Mouse (Mus musculus) T-cell, adult 2 months (primary cell): ENCODE results near the gene Nop53.
A peak's percentile ranks its signal among the peaks of the same experiment; 100 is the strongest.

Source experiments
- DNase-seq: peaks from one replicate; pipeline ENCODE4 v3.0.0; 2022; ENCODE audit warnings: low spot score

Nop53 gene

GRCm38 (mm10) chr7:15945721-15946536 lies at the start of gene Nop53:
Gene Nop53, minus strand, starts transcription at chr7:15946074.
- peak; percentile 94 for DNase-seq

GRCm38 (mm10) chr7:15993789-15994188 lies 47.9 kb upstream of the Nop53 start:
- DNase-seq, result no peak

GRCm38 (mm10) chr7:15993152-15993551 lies 47.3 kb upstream of the Nop53 start:
- no peak for DNase-seq

- DNase-seq, result no peak
Observed at GRCm38 (mm10) chr7:15991764-15992163, 45.9 kb upstream of the Nop53 start.

GRCm38 (mm10) chr7:15987661-15988356 lies 41.9 kb upstream of the Nop53 start:
- DNase-seq, result no peak

DNA sequence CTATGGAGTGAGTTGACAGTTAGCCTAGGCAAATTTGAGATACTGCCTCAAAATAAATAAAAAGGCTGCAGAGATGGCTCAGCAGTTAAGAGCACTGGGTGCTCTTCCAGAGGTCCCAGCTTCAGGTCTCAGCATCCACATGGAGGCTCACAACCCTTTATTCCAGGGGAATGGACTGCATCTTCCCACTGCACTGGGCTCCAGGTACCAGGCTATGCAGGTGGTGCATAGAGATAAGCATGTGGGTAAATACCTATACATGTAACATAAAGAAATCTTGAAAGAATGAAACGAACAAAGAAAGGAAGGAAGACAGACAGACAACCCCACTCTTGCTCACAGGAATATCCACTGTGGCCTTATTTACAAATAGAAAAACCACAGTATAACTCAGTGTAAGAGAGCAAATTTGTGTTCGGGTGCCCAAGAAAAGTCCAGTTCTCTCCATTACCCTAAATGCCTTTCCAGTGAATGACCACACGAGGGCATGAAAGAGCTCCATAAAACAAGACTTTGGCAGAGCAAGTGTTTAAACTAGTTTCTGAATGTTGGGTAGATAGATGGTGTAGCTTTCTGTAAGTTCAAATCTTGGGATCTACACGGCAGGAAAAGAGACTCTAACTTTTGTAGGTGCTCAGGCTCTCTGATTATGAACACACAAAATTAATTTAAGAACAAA lies 37.0 kb upstream of the Nop53 start:
- DNase-seq, result peak; percentile 55

DNA sequence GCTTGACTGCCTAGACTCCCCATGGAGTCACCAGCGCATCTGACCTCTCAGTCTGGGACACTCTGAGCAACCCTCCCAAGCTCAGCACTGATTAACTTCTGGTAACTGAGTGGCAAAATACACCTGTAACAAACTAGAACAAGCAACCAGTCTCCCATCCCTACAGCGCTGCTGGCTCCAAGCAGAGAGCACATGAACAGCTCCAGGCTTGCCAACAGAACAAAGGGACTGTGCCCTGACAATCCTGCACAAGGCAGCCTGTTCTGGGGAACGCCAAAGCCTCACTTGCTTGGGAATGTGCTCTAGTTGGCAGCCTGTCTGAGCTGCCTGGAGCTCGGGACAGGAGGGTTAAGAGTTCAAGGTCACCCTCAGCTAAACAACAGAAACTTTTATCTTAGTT lies 35.7 kb upstream of the Nop53 start:
- DNase-seq, result no peak

GRCm38 (mm10) chr7:15980246-15980645 lies 34.4 kb upstream of the Nop53 start:
- no peak for DNase-seq

DNA sequence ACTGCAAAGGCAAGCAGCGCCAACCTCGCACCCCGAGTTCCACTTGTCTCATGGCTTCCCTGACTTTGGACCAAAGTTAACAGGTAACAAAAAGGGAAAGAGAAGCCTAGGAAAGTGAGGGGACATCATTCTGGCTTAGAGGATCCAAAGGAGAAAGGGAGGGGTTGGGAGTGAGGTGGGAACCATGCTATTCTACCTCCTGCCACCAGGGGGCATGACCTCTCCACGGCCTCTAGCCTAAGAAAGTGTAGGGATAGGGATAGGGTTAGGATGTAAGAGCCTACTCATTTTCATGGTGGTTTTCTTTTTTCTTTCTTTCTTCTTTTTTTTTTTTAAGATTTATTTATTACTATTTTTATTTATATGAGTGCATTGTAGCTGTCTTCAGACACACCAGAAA lies 30.0 kb upstream of the Nop53 start:
- peak; percentile 34 for DNase-seq

DNA sequence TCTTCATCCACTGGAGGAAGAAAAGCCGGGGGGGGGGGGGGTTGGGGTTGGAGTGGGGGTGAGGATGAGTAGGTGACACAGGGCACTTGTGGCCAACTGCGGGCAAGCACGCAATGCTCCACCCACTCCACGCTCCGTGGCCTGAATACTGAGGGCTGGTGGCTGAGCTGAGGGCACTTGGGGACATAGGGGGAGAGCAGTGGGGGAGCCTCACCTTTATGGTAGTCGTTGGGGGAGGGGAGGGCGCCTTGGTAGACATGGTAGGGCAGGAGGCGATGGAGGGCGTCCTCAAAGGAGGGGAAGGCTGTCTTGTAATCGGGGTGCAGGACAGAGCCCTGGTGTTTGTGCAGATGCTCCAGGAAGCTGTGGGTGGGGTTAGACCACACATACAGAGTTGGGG lies 29.6 kb upstream of the Nop53 start:
- no peak for DNase-seq

DNA sequence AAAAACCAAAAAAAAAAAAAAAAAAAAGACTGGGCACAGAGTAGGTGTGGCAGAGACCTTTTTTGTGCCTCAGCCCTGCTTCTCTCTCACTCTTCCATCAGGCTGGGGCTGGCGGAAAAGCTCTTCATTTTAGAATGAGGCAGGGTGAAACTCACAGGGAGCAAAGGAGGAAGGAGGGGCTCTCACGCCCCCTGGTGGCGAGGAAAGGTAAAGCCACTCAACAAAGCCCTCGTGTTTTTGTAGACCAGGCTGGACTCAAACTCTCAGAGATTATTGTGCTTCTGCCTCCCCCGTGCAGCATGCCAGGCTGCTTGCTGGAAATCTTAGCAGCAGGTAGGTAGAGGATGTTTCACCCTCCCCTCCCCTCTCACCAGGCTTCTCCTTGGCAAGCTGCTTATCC lies 28.8 kb upstream of the Nop53 start:
- DNase-seq, result peak; percentile 67

GRCm38 (mm10) chr7:15972247-15972646 lies 26.4 kb upstream of the Nop53 start:
- no peak for DNase-seq

- no peak for DNase-seq
Observed at GRCm38 (mm10) chr7:15969674-15970073, 23.8 kb upstream of the Nop53 start.

GRCm38 (mm10) chr7:15968322-15968721 lies 22.4 kb upstream of the Nop53 start:
- DNase-seq, result no peak

DNA sequence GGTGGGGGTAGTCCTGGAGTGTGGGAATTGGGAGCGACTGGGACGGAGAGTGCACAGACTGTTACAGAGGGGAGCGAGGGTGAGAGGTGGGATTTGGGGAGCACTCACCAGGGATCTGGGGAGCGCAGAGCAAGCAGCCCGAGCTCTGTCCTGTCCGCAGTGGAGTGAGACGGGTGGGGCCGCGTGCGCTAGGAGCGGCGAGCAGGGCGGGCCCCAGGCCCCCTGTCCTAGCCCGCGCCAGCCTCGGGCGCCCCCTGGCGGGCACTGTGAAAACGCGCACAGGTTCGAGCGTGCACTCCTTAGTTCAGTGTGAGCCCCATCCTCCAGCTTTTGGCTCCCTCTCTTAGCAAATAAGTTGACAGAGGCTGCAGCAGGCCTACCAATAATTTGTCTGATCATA lies 21.4 kb upstream of the Nop53 start, which contains the start of gene Ehd2:
Gene Ehd2, minus strand, starts transcription at position 256 of the 400 bp plus-strand sequence.
- DNase-seq, result peak; percentile 58

- DNase-seq, result no peak
Observed at GRCm38 (mm10) chr7:15966489-15966888, 20.6 kb upstream of the Nop53 start.

DNA sequence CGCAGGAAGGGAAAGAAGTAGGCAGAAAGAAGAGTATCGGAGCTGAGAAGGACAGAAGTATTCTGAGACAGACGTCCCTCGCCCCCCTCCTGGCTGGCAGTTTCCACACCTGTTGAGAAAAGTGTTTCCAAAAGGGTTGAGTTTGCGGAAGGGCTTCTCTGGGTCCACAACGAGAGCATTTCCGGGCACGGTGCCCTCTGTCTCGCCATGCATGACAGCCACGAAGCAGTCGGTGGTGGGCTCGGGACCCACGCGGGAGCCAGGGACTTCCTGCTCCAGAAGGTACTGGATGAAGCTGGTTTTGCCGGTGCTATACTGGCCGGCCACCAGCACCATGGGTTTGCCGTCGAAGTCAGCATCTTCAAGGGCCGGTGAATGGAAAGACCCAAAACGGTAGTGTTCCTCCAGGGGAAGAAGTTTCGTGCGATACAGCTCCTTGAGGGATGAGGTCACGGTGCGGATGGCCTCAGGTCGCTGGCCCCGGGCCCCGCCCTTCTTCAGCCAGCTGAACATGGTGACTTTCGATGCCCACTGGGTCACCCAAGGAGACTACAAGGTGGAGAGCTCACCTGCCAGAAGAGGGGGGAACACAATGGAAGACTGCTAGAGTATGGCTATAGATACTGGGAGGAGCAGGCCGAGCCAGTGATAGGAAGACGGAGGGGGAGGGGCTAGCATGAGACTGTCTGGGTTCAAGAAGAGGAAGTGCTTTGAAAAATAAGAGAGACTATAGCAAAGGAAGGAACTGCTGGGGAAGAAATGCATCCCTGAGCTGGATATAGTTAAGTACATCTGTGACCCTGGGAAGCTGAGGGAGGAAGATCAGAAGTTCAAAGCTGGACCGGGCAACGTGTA lies 18.2 kb upstream of the Nop53 start:
- no peak for DNase-seq

DNA sequence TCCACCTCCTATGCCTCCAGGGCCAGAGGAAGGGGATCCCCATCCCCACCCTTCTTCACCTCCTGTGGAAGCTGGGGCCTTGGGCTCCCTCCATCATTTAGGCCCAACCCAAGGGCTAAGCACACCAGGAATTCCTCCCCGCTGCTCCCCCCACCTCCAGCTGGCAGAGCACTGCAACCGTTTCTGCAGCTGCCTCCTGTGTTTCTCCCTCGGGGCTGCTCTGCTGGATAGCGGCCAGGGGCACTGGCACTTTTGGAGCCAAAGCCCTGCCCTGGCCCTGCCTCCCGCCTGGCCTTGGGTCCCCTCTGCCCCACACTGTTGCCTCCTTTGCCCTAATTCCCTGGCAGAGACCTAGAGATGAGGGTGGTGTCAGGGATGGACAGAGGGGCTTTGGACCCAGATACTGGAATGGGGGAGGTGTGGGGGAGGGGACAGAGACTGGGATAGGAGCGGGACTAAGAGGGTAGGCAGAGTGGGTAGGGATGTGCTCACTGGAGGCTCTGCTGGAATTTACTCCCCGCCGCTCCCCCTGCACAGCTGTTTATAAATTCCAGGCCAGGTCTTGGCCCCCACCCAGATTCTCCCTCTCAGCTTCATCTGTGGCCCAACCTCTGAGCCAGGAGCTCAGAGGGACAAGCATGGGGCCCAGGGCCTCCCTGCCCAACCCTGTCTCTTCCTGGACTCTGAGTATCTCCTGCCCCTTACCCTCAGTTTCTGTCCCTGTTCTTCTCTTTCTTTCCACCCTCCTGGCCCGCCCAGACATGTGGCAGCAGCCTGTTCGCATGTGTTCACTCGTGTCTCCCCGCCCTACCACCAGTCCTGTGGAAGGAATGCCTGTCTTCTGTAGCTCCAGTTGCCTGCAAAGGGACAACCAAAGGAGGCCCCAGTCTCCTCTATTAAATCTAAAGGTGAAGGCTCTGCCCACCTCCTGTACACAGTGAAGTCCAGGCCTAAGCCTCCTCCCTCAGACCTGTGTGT lies 16.7 kb upstream of the Nop53 start:
- no peak for DNase-seq

DNA sequence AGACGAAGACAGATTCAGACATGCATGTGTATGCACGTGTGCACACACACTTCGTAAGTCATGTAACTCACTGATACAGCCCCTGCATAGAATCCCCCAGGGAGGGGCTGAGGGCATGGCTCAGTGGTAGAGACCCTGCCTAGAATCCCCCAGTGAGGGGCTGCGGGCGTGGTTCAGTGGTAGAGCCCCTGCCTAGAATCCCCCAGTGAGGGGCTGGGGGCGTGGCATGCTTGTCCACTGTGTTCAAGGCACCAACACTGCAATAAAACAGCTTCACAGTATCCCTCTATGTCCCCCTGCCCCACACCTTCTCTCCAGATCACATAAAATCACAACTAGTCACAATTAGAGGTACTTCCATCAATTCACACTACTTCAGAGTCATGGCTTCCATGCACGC lies 15.9 kb upstream of the Nop53 start:
- DNase-seq, result no peak

GRCm38 (mm10) chr7:15961239-15961638 lies 15.4 kb upstream of the Nop53 start:
- no peak for DNase-seq

GRCm38 (mm10) chr7:15960691-15961090 lies 14.8 kb upstream of the Nop53 start:
- no peak for DNase-seq
